Mouse (Mus musculus): ENCODE data around the gene Pex11b.
"Not testable (repeated sequence)": the region's sequence is repeated elsewhere in the genome, so short reads cannot be mapped to it uniquely, and the experiment has no call there.

Gene Pex11b

GRCm38 (mm10) chr3:96678456-96678855 lies 43.3 kb downstream of the Pex11b start:
- no peak for DNase-seq

- no peak for DNase-seq
Measured at GRCm38 (mm10) chr3:96679159-96679674, 44.0 kb downstream of the Pex11b start.

- DNase-seq, result no peak
Measured at GRCm38 (mm10) chr3:96680269-96680956, 45.2 kb downstream of the Pex11b start.

- no peak for DNase-seq
Measured at GRCm38 (mm10) chr3:96683496-96683895, 48.3 kb downstream of the Pex11b start.

- DNase-seq, result no peak
Measured at GRCm38 (mm10) chr3:96684151-96684821, 49.1 kb downstream of the Pex11b start.

- DNase-seq, result no peak
Measured at GRCm38 (mm10) chr3:96684822-96685156, 49.6 kb downstream of the Pex11b start.

- DNase-seq, result not testable (repeated sequence)
Measured at GRCm38 (mm10) chr3:96686057-96686456, 50.9 kb downstream of the Pex11b start.

- no peak for DNase-seq
Measured at GRCm38 (mm10) chr3:96688854-96689253, 53.7 kb downstream of the Pex11b start.

- DNase-seq, result no peak
Measured at GRCm38 (mm10) chr3:96690298-96690697, 55.1 kb downstream of the Pex11b start.

GRCm38 (mm10) chr3:96692506-96692905 lies 57.3 kb downstream of the Pex11b start:
- no peak for DNase-seq

GRCm38 (mm10) chr3:96693579-96693978 lies 58.4 kb downstream of the Pex11b start:
- DNase-seq, result no peak
